Mouse (Mus musculus) kidney, embryonic 15.5 days (tissue): ENCODE measurements around the gene Parvg. TPM values are rescaled to one million over a fixed set of nuclear protein-coding genes. Genes with fewer than 3 reads are reported as not detected.

Experiments used
- ATAC-seq: fragments of 200-750 bp; cut with Nextera tagmentation; replicated peaks from 2 replicates; pipeline ENCODE4 v1.8.0; 2017; ENCODE audit warnings: moderate TSS enrichment; ENCODE audit not compliant: low FRiP score
- H3K27ac ChIP-seq: fragments of 300-500 bp; sonication (generic); 2 replicates; pipeline ENCODE4 v1.5.1; 2015; ENCODE audit warnings: mild to moderate bottlenecking, inconsistent platforms
- H3K27me3 ChIP-seq: fragments of 300-500 bp; sonication (generic); 2 replicates; pipeline ENCODE4 v1.6.1; 2015; ENCODE audit warnings: inconsistent platforms
- H3K36me3 ChIP-seq: fragments of 300-500 bp; sonication (generic); 2 replicates; pipeline ENCODE4 v1.6.1; 2015; ENCODE audit warnings: inconsistent platforms
- H3K4me1 ChIP-seq: fragments of 300-500 bp; sonication (generic); 2 replicates; pipeline ENCODE4 v1.6.1; 2015; ENCODE audit warnings: inconsistent platforms
- H3K4me2 ChIP-seq: fragments of 300-500 bp; sonication (generic); 2 replicates; pipeline ENCODE4 v1.6.1; 2015; ENCODE audit warnings: moderate library complexity, mild to moderate bottlenecking, inconsistent platforms
- H3K4me3 ChIP-seq: fragments of 300-500 bp; sonication (generic); replicated peaks from 2 replicates; pipeline ENCODE4 v1.5.1; 2015; ENCODE audit warnings: mild to moderate bottlenecking, inconsistent platforms
- H3K9ac ChIP-seq: fragments of 300-500 bp; sonication (generic); 2 replicates; pipeline ENCODE4 v1.6.1; 2015; ENCODE audit warnings: mild to moderate bottlenecking, inconsistent platforms
- H3K9me3 ChIP-seq: fragments of 300-500 bp; sonication (generic); replicated peaks from 2 replicates; pipeline ENCODE4 v1.6.1; 2016; ENCODE audit warnings: inconsistent platforms
- WGBS: fragments of 180-500 bp; shearing (Covaris S2); methylation state at CpG from one replicate; pipeline ENCODE4 v1.1.7; 2015; ENCODE audit warnings: mixed read lengths; 5-methylcytosine and 5-hydroxymethylcytosine counted together
- polyA plus RNA-seq: library from polyadenylated mRNA; unstranded; fragments of >200 nt; fragmentation: Nextera tagmentation; extraction: Ambion mirVana; gene quantifications from 2 replicates; pipeline ENCODE4 v1.2.1, GENCODE M21; 2015

Gene Parvg
- polyA plus RNA-seq, 1 experiment from 2014 or later: 1.4 TPM

DNA sequence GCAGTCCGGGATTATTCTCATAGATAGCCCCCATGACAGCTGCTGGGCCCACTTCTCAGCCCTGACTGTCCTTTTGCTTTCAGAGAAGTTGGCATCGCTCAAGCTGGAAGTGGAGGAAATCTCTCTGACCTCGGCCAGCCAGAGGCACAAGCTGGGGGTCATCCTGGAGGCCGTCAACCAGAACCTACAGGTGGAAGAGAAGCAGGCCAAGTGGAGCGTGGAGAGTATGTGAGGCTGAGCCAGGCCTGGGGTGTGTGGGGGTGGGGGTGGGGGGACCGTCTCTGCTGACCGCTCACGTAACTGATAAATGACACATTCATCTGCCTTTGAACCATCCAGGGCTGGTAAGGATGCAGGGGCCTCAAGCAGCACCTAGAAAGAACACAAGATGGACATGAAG lies 6.1 kb downstream of the Parvg start:
- Histone ChIP-seq H3K9ac (no peak overlapping the region), H3K9me3 (no peaks in the 10 kb centered on the region), H3K4me2 (no peak overlapping the region), H3K36me3 (no peaks in the 10 kb centered on the region), H3K4me1 (peaks cover 33% of the 10 kb centered on the region), H3K27ac (no peak overlapping the region), H3K4me3 (no peak overlapping the region), H3K27me3 (no peaks in the 10 kb centered on the region)
- ATAC-seq: peak; percentile 57; the same call in 1 of the 2 replicates
- WGBS: 40% methylated on average over 8 of the region's 8 CpGs

DNA sequence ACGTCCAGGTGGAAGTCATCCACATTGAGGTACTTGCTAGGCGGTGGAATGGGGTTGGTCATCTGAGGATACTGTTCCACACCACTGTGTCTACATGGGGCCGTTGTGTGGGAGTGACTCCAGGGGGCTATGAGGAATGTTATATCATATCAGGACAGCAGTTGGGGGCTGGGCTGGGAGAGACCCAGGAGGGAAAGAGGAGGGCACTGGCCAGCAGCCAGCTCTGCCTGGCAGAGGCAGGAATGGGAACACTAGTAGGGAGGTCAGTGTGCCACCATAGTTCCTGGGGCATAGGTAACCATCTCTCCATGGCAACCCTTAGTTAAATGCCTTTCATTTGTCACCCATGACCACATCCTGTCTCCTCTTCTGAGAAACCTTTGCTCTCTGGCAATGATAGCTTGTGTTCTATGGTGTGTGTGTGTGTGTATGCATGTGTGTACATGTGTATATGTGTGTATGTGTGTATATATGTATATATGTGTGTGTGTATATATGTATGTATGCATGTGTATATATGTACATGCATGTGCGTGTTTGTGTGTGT lies 7.3 kb downstream of the Parvg start:
- Histone ChIP-seq H3K9me3 (no peaks in the 10 kb centered on the region), H3K27me3 (no peaks in the 10 kb centered on the region), H3K4me2 (no peak overlapping the region), H3K4me3 (no peak overlapping the region), H3K27ac (no peak overlapping the region), H3K36me3 (no peaks in the 10 kb centered on the region), H3K4me1 (peaks cover 22% of the 10 kb centered on the region), H3K9ac (no peak overlapping the region)
- 54% methylated on average over 4 of the region's 4 CpGs for WGBS
- no peak; the same call in 1 of the 2 replicates for ATAC-seq

DNA sequence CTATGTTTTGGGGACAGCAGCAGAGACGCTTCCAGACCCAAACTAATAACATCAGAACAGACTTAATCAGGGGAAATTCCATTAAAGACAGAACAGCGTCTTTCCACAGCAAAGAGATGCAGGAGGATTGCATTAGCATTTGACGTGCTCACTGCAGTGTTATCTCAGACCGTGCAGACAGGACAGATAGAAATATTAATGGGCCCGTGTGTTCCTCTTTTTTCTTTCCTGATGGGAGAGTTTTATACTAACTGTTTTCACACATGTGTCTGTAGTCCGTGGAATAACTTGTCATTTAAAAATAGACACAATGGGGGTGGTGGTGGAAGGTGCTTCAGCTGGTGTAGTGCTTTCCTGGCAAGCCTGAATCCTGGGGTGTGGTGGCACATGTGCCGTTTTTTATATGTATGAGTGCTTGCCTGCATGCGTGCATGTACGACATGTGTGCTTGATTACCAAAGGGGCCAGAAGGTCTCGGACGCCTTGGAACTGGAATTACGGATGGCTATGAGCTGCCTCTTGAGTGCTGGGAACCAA lies 12.5 kb downstream of the Parvg start:
- H3K9me3 ChIP-seq: no peaks in the 10 kb centered on the region
- H3K27me3 ChIP-seq: no peaks in the 10 kb centered on the region
- WGBS: 67% methylated on average over 12 of the region's 12 CpGs
- H3K36me3 ChIP-seq: no peaks in the 10 kb centered on the region
- ATAC-seq: no peak
- H3K4me1 ChIP-seq: 0 out of 2 replicates have a peak, but pooled peaks cover 4% of the 10 kb centered on the region
- H3K9ac ChIP-seq: no peak overlapping the region
- H3K27ac ChIP-seq: no peak overlapping the region
- no peak overlapping the region for H3K4me2 ChIP-seq
- H3K4me3 ChIP-seq: no peak overlapping the region

DNA sequence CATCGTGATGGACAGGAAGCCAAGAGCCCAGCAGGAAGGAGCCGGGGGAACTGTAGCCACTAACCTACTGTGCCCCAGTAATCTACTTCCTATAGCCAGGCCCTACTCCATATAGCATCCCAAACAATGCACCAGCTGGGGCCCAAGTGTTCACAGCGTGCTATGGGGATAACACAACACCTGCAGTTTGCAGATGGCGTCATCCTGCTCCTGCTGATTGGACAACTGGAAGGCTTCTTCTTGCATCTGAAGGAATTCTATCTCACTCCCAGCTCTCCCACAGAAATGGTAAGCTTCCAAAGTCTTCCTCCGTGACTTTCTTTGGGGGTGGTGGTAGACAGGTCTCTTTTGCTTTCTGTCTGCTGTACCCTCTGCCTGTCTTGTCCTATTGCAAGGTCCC lies 13.8 kb downstream of the Parvg start:
- Histone ChIP-seq H3K27me3 (no peaks in the 10 kb centered on the region), H3K9ac (no peak overlapping the region), H3K4me1 (0 out of 2 replicates have a peak, but pooled peaks cover 4% of the 10 kb centered on the region), H3K4me3 (no peak overlapping the region), H3K27ac (no peak overlapping the region), H3K36me3 (no peaks in the 10 kb centered on the region), H3K9me3 (no peaks in the 10 kb centered on the region), H3K4me2 (no peak overlapping the region)
- no peak for ATAC-seq
- WGBS: 78% methylated on average over 5 of the region's 5 CpGs

DNA sequence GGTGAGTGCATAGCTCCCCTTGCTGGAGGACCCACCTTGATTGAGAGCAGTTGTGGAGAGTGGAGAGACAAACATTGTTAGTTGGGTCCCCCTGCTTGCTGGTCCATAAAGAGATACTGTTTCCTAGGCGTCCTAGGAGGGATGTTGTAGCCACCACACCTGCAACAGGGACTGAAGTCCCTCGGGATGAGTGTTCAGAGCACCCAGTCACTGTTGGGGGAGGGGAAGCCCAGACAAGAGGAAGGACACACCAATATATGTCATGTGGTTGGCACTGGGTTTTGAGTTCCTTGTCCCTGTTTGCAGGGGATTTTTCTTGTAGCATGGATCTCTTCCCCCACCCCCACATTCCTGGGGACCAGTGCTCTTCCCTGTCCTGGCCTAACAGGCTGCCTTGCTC lies 17.1 kb downstream of the Parvg start:
- H3K27me3 ChIP-seq: no peaks in the 10 kb centered on the region
- WGBS: 42% methylated on average over 2 of the region's 2 CpGs
- ATAC-seq: no peak
- no peak overlapping the region for H3K27ac ChIP-seq
- no peak overlapping the region for H3K4me3 ChIP-seq
- H3K9me3 ChIP-seq: no peaks in the 10 kb centered on the region
- H3K4me2 ChIP-seq: no peak overlapping the region
- no peaks in the 10 kb centered on the region for H3K36me3 ChIP-seq
- no peak overlapping the region for H3K9ac ChIP-seq
- H3K4me1 ChIP-seq: 0 out of 2 replicates have a peak, but pooled peaks cover 4% of the 10 kb centered on the region

DNA sequence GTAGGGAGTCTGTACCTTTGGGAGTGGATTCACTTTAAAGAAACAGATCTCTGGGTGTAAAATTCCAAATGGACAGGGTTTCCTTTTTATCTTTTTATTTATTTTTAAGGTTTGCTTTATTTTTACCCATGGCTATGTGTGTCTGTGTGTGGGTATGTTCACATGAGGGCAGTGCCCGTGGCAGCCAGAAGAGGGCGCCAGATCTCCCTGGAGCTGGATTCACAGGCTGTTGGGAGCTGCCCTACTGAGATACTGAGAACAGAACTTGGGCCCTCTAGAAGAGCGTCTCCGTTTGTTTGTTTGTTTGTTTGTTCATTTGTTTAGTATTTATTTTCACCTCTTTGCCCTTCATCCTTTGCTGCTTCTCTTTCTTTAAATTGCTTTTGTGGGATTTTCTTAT lies 24.9 kb downstream of the Parvg start:
- no peaks in the 10 kb centered on the region for H3K27me3 ChIP-seq
- peaks cover 18% of the 10 kb centered on the region for H3K4me1 ChIP-seq
- H3K9me3 ChIP-seq: peaks cover 5% of the 10 kb centered on the region; the same call in 1 of the 2 replicates
- H3K4me3 ChIP-seq: no peak overlapping the region
- H3K4me2 ChIP-seq: no peak overlapping the region
- no peak overlapping the region for H3K27ac ChIP-seq
- no peak for ATAC-seq
- H3K36me3 ChIP-seq: no peaks in the 10 kb centered on the region
- 94% methylated on average over 4 of the region's 4 CpGs for WGBS
- no peak overlapping the region for H3K9ac ChIP-seq

DNA sequence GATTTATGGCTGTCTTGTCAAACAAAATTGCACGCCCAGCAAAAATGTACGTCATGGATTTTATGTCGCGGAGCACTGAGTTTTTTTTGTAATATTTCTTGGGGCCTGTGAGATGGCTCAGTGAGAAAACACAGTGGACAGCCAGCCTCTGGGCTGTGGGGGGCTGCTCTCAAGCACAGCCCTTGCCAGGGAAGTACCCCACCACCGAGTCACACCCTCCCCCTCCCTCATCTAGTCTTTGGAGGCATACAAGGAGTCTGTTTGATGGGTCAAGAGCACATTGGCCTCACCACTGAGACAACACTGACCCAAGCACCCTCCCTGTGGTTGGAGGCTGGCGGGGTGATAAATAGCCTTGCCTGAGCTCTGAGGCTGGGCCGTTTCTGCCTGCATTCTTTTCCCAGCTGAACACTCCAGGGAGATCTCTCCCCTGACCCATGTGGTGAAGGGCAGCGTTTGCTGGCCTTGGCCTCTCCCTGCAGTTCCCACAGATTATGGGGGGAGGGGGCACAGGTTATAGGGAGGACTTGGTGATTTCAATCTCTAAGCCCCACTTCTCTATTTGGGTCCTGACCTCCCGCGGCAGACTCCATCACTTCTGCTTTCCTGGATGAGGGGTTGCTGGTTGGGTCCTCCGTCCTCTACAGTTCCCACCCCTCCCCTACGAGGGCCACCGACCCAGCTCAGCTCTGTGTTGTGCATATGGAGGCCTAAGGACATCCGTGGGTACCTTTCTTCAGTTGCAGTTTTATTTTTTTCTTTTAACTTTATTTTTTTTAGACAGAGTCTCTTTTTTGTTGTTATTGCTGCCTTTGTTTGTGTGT lies 26.3 kb downstream of the Parvg start:
- ATAC-seq: 0 out of 2 replicates have a peak, but pooled peaks have one; percentile 43
- H3K36me3 ChIP-seq: no peaks in the 10 kb centered on the region
- 25% methylated on average over 14 of the region's 14 CpGs for WGBS

DNA sequence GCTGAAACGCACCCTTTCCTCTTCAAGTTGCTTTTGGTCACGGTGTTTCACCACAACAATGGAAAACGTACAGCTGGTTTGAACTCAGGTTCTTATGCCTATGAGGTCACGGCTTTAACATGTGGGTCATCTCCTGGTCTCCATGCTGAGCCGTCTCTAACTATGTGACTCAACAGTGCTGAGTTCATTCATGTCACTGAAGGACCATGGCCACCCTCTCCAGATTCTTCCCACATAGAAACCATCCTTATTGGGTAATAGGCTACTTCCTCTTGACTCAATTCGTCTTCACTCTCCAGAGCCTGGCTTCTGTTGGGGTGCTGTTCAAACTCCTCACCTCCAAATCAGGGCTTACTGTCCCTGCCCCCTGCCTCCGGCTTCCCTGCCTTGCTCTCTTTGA lies 27.5 kb downstream of the Parvg start:
- no peak overlapping the region for H3K4me3 ChIP-seq
- 0 out of 2 replicates have a peak overlapping the region, but pooled peaks have one; percentile 24 for H3K27ac ChIP-seq
- ATAC-seq: no peak
- H3K27me3 ChIP-seq: no peaks in the 10 kb centered on the region
- 81% methylated on average over 7 of the region's 7 CpGs for WGBS
- H3K9ac ChIP-seq: no peak overlapping the region
- H3K4me1 ChIP-seq: peaks cover 18% of the 10 kb centered on the region
- H3K4me2 ChIP-seq: no peak overlapping the region
- peaks cover 5% of the 10 kb centered on the region; the same call in 1 of the 2 replicates for H3K9me3 ChIP-seq
- no peaks in the 10 kb centered on the region for H3K36me3 ChIP-seq

More for the DNA sequence above, 26.3 kb downstream of the Parvg start:
- Histone ChIP-seq H3K4me1 (peaks cover 18% of the 10 kb centered on the region), H3K4me2 (no peak overlapping the region), H3K4me3 (no peak overlapping the region), H3K9ac (no peak overlapping the region), H3K27ac (no peak overlapping the region), H3K9me3 (peaks cover 5% of the 10 kb centered on the region; the same call in 1 of the 2 replicates), H3K27me3 (no peaks in the 10 kb centered on the region)

DNA sequence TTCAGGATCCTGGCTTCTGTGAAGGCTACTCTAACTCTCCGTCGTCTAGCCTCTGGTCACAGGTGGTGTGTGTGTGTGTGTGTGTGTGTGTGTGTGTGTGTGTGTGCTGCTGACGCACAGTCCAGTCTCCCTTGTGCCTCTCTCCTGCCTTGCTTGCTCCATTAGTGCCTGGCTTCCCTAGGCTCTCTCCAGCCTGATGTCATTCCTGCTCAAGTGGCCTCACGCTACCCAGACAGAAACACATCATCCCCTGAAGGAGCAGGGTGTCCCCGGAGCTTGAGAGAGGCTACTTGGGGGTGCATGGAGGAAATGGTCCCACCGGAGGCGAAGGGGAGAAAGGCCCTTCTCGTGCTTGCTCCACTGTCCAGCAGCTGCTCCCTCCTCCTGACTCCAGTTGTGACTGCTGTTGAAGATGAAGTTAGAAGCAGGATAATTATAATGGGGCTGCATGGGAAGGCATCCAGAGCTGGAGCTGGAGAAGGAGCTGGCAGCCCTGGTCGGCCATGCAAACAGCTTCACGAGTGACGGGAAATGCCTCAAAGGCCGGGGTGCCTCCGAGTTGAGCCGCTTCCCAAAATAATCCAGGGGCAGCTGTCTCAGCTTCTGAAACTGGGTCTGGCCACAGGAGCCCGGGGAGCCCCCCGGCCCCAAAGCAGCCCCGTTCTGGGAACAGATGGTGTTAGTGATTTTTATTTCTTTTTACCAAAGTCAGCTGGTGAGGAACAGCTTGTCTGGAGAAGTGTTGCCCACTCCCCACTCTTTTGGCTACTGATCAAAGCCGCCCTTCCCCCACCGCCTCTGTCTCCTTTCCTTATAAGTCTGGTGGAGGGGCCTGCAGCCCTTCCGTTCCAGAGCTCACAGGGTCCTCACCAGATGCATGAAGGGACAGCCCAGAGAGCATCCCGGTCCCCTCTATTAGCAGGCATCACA lies 28.4 kb downstream of the Parvg start:
- Histone ChIP-seq H3K4me3 (no peak overlapping the region), H3K4me2 (no peak overlapping the region), H3K27me3 (no peaks in the 10 kb centered on the region), H3K36me3 (no peaks in the 10 kb centered on the region), H3K4me1 (peaks cover 22% of the 10 kb centered on the region), H3K9me3 (peaks cover 5% of the 10 kb centered on the region; the same call in 1 of the 2 replicates), H3K27ac (0 out of 2 replicates have a peak overlapping the region, but pooled peaks have one; percentile 24), H3K9ac (no peak overlapping the region)
- WGBS: 54% methylated on average over 21 of the region's 21 CpGs
- ATAC-seq: no peak

DNA sequence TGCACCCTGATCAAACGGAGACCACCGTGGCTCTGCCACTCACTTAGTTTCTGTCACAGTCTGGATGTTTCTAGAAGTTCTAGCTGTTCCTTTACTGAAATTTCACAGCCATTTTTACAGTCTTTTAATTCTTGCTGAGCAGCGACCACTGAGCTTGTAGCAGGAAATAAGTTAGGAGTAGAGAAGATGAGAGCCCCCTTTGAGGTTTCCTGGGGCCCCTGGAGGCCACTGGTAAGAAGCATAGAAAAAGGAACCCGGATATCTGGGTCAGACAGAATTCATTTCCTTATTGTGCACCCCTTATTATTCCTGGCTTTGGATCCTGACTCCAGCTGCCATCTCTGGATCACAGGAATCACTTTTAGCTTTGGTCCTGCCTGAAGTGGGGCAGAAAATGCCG lies 31.3 kb downstream of the Parvg start:
- Histone ChIP-seq H3K36me3 (no peaks in the 10 kb centered on the region), H3K27ac (no peak overlapping the region), H3K9ac (no peak overlapping the region), H3K4me1 (peaks cover 25% of the 10 kb centered on the region), H3K27me3 (no peaks in the 10 kb centered on the region), H3K9me3 (no peaks in the 10 kb centered on the region), H3K4me3 (no peak overlapping the region), H3K4me2 (no peak overlapping the region)
- no peak for ATAC-seq
- 76% methylated on average over 5 of the region's 5 CpGs for WGBS

DNA sequence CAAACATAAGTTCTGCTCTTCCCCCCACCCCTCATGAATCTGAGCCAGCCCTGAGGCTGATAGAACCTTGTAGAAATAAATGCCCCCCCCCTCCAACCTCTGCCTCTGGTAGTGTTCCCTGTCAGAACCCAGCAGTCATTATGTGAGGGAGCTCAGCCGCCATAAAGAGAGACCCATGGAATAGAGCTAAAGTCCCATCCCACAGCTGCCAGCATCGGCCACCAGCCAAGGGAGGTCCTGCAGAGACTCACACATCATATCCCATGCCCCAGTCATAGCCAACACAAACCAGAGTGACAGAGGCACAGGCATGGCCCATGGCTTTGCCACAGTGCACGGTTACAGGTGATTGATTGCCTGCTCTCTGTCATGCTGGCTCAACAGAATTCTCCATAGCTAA lies 40.9 kb downstream of the Parvg start:
- Histone ChIP-seq H3K4me2 (no peak overlapping the region), H3K36me3 (no peaks in the 10 kb centered on the region), H3K27me3 (peaks cover 5% of the 10 kb centered on the region; the same call in 1 of the 2 replicates), H3K27ac (no peak overlapping the region), H3K4me1 (peaks cover 17% of the 10 kb centered on the region), H3K9ac (no peak overlapping the region), H3K9me3 (no peaks in the 10 kb centered on the region), H3K4me3 (no peak overlapping the region)
- no peak for ATAC-seq
- 81% methylated on average over 3 of the region's 3 CpGs for WGBS
